Mouse (Mus musculus): ENCODE data around the gene Slc25a22. TPM values are rescaled to one million over a fixed set of nuclear protein-coding genes. Genes with fewer than 3 reads are reported as not detected.

The Slc25a22 gene
- polyA plus RNA-seq, 1 experiment from 2014 or later = 18.7 TPM

- no peak overlapping the region for H3K4me3 ChIP-seq (replicated peaks)
- peaks cover 62% of the 10 kb centered on the region for H3K4me1 ChIP-seq (replicated peaks)
- no peak for ATAC-seq (ENCODE audit: insufficient read depth)
- no peaks in the 10 kb centered on the region for H3K36me3 ChIP-seq (replicated peaks)
- 19% methylated on average over 2 of the region's 2 CpGs for WGBS (ENCODE audit: insufficient replicate concordance)
- H3K27me3 ChIP-seq = no peaks in the 10 kb centered on the region
- 0 out of 2 replicates have a peak overlapping the region, but pooled peaks have one; percentile 1 for H3K9ac ChIP-seq
- H3K27ac ChIP-seq (replicated peaks) = peak overlapping the region; percentile 100
- no peaks in the 10 kb centered on the region for H3K9me3 ChIP-seq (replicated peaks)
- H3K4me2 ChIP-seq = peak overlapping the region; percentile 29; the same call in 1 of the 2 replicates
These were observed 49.7 kb downstream of the Slc25a22 start for GRCm38 (mm10) chr7:141387807-141388486.

- Histone ChIP-seq H3K9ac (no peak overlapping the region), H3K27me3 (no peaks in the 10 kb centered on the region), H3K4me3 (replicated peaks) (no peak overlapping the region), H3K9me3 (replicated peaks) (no peaks in the 10 kb centered on the region), H3K36me3 (replicated peaks) (no peaks in the 10 kb centered on the region), H3K4me2 (no peak overlapping the region), H3K27ac (replicated peaks) (peak overlapping the region; percentile 54), H3K4me1 (replicated peaks) (peaks cover 35% of the 10 kb centered on the region)
- 55% methylated on average over 4 of the region's 4 CpGs for WGBS (ENCODE audit: insufficient replicate concordance)
- no peak for ATAC-seq (ENCODE audit: insufficient read depth)
These were observed 56.4 kb downstream of the Slc25a22 start for GRCm38 (mm10) chr7:141381068-141381835.

Other genes with a start within 250 kb of the Slc25a22 start
- gene Hras, start 243.9 kb downstream of the Slc25a22 start, polyA plus RNA-seq (2015; fragmentation: Nextera tagmentation; extraction: Ambion mirVana) = 83.0 and 98.2 TPM in 2 replicates
- 11.0 and 12.1 TPM in 2 replicates for gene Lrrc56, start 243.7 kb downstream of the Slc25a22 start, polyA plus RNA-seq (2015; fragmentation: Nextera tagmentation; extraction: Ambion mirVana)
- 0.60 and 0.91 TPM in 2 replicates for gene Lmntd2, start 223.8 kb downstream of the Slc25a22 start, polyA plus RNA-seq (2015; fragmentation: Nextera tagmentation; extraction: Ambion mirVana)
- 27.3 and 33.4 TPM in 2 replicates for gene Rassf7, start 222.0 kb downstream of the Slc25a22 start, polyA plus RNA-seq (2015; fragmentation: Nextera tagmentation; extraction: Ambion mirVana)
- 26.7 and 32.6 TPM in 2 replicates for gene Phrf1, start 209.1 kb downstream of the Slc25a22 start, polyA plus RNA-seq (2015; fragmentation: Nextera tagmentation; extraction: Ambion mirVana)
- 10.7 and 12.8 TPM in 2 replicates for gene Irf7, start 171.4 kb downstream of the Slc25a22 start, polyA plus RNA-seq (2015; fragmentation: Nextera tagmentation; extraction: Ambion mirVana)
- gene Cdhr5, start 161.1 kb downstream of the Slc25a22 start, polyA plus RNA-seq (2015; fragmentation: Nextera tagmentation; extraction: Ambion mirVana) = 0.46 and 0.47 TPM in 2 replicates
- gene Sct, start 158.8 kb downstream of the Slc25a22 start, polyA plus RNA-seq (2015; fragmentation: Nextera tagmentation; extraction: Ambion mirVana) = 0.35 and 0.47 TPM in 2 replicates
- gene Drd4, start 145.9 kb downstream of the Slc25a22 start, polyA plus RNA-seq (2015; fragmentation: Nextera tagmentation; extraction: Ambion mirVana) = not detected in 2 replicates
- 13.4 and 16.9 TPM in 2 replicates for gene Deaf1, start 110.2 kb downstream of the Slc25a22 start, polyA plus RNA-seq (2015; fragmentation: Nextera tagmentation; extraction: Ambion mirVana)
- 14.8 and 15.8 TPM in 2 replicates for gene Tmem80, start 110.2 kb downstream of the Slc25a22 start, polyA plus RNA-seq (2015; fragmentation: Nextera tagmentation; extraction: Ambion mirVana)
- gene Eps8l2, start 99.0 kb downstream of the Slc25a22 start, polyA plus RNA-seq (2015; fragmentation: Nextera tagmentation; extraction: Ambion mirVana) = 16.6 and 24.3 TPM in 2 replicates
- gene Taldo1, start 45.7 kb downstream of the Slc25a22 start, polyA plus RNA-seq (2015; fragmentation: Nextera tagmentation; extraction: Ambion mirVana) = 409 and 415 TPM in 2 replicates
- 15.0 and 15.7 TPM in 2 replicates for gene Gatd1, start 23.8 kb downstream of the Slc25a22 start, polyA plus RNA-seq (2015; fragmentation: Nextera tagmentation; extraction: Ambion mirVana)
- not detected in 2 replicates for gene Cend1, start 8.4 kb downstream of the Slc25a22 start, polyA plus RNA-seq (2015; fragmentation: Nextera tagmentation; extraction: Ambion mirVana)
- gene Pidd1, start 6.1 kb upstream of the Slc25a22 start, polyA plus RNA-seq (2015; fragmentation: Nextera tagmentation; extraction: Ambion mirVana) = 10.3 and 10.7 TPM in 2 replicates
- 591 and 741 TPM in 2 replicates for gene Rplp2, start 9.5 kb upstream of the Slc25a22 start, polyA plus RNA-seq (2015; fragmentation: Nextera tagmentation; extraction: Ambion mirVana)
- gene Pnpla2, start 17.3 kb upstream of the Slc25a22 start, polyA plus RNA-seq (2015; fragmentation: Nextera tagmentation; extraction: Ambion mirVana) = 13.9 and 15.3 TPM in 2 replicates
- gene Cracr2b, start 23.2 kb upstream of the Slc25a22 start, polyA plus RNA-seq (2015; fragmentation: Nextera tagmentation; extraction: Ambion mirVana) = 3.9 and 5.2 TPM in 2 replicates
- gene Cd151, start 29.5 kb upstream of the Slc25a22 start, polyA plus RNA-seq (2015; fragmentation: Nextera tagmentation; extraction: Ambion mirVana) = 5.0 and 6.3 TPM in 2 replicates
- gene Polr2l, start 37.2 kb upstream of the Slc25a22 start, polyA plus RNA-seq (2015; fragmentation: Nextera tagmentation; extraction: Ambion mirVana) = 41.7 and 43.9 TPM in 2 replicates
- 47.7 and 55.0 TPM in 2 replicates for gene Tspan4, start 37.3 kb upstream of the Slc25a22 start, polyA plus RNA-seq (2015; fragmentation: Nextera tagmentation; extraction: Ambion mirVana)
- gene Chid1, start 102.0 kb upstream of the Slc25a22 start, polyA plus RNA-seq (2015; fragmentation: Nextera tagmentation; extraction: Ambion mirVana) = 25.2 and 27.9 TPM in 2 replicates
- 67.6 and 73.8 TPM in 2 replicates for gene Ap2a2, start 124.3 kb upstream of the Slc25a22 start, polyA plus RNA-seq (2015; fragmentation: Nextera tagmentation; extraction: Ambion mirVana)
- gene Muc6, start 217.4 kb upstream of the Slc25a22 start, polyA plus RNA-seq (2015; fragmentation: Nextera tagmentation; extraction: Ambion mirVana) = 3.1 and 3.3 TPM in 2 replicates